Mouse (Mus musculus) T-helper 1 cell (primary cell): ENCODE results near the gene Clstn2.

Source experiments
- in situ Hi-C: fragments of 300-600 bp; cut with MboI, MseI; formaldehyde crosslinking; loops from one replicate; pipeline ENCODE4 v1.15.1; 2025; ENCODE audit warnings: high pct_unique_total_duplicates

Gene Clstn2

DNA sequence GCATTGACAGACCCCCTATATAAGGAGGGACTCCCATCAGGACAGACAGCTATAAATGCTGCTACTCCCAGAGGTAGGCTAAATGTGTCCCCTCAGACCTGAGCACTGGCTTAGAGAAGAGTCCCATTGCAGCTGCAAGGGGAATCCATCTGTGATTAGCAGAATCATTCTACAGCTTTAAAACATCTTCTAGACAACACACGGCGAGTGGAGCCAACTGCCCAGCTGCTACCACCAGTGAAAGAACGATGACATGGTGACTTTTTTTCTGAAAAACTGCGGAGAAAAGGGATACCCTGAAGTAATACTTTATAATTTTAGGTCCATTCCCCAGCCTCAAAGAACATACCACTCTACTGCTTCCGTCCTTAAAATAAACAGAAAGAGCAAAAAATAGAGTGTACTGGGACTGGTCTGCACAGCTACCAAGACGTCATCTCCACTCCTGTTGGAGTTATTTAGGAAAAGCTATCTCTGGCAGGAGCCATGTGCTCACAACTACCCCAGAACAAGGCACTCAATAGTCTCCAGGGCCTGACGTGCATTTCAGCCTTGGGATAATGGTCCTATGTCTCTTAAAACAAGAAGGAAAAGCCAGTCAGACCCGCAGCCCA, 79.1 kb downstream of the Clstn2 start:
- in situ Hi-C loops, result loop anchor here (25.0 kb wide), 1 partner anchor 1733 kb away; no protein-coding TSS in a partner anchor

DNA sequence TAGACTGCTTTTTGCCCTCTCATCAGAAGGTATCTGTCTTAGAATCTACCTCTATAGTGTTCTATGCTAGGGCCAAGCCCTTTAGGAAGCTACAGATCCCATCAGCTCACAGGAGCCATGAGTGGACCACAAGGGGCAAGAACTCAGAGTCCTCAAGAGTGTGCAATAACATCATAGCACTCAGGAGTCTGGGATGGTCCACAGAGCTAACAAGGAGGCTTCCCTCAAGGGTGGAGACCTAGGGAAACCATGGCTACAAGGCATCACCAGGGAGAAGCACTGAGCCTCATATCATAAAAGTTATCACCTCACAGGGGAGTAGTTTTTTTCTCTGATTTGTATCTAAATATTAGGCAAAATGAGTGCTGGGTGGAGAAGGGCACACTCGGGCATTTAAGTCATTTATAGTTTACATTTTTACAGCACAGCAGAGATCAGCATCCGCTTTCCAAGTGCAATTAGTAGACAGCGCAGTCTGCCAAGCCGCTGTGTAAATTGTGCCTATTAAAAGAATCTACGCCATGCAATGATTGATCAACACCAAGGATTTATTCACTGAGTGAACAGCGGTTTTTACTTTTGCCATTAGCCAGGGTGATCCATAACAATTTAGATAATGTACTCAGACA, 82.5 kb downstream of the Clstn2 start:
- in situ Hi-C loops, result loop anchor here (25.0 kb wide), 1 partner anchor 1737 kb away; no protein-coding TSS in a partner anchor

DNA sequence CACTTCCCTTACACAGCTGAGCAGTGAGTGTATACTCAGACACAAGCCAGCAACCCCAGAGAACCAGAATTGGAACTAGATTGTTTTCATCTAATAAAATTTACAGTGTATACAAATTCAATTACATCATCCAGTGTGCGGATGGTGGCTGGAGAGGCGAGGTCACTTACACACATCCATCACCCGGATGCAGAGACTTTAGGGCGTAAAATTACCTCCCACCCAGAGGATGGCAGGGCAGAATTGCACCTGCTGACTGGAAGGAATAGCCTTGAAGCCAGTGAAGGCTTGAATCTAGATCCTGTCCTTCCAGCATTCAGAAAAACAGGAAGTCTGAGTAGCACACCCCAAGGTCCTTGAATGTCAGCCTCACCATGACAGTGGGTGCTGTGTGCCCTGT, 113.7 kb downstream of the Clstn2 start:
- in situ Hi-C loops, result no loop called here

DNA sequence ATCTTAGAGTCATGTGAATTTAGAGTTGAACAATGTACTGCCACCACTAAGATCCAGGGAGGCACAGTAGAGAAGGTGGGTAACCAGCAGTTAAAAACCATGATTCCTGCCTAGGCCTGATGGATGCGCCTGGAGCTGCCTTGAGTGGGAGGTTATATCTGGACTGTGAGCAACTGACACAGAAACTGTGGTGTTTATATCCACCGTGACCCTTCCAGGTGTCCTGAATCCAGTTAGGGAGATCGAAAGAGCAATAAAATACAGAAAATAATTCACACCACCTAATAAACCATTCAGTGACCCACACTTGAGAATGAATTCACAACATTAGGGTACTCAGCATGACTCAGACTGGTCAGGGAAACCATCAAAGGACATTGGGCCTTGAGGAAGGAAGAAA, 141.6 kb downstream of the Clstn2 start:
- in situ Hi-C loops, result no loop called here

DNA sequence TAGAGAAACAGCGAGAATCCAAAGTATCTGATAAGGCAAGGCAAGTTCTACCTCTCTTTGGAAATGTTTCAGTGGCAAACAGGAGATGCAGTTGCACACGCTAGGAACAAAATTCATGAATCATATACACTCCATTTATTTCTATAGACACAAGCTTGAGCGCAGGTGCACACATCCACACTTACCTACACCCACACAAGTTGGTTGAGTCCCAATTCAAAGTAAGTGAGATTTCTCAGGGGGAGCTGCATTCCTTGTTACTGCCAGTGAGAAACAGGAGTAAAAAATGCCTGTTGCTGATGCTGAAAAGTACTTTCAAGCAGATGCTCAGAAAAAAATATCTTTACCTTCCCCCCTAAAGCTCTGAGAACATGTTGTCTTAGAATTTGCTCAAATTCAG, 149.6 kb downstream of the Clstn2 start:
- in situ Hi-C loops, result no loop called here

DNA sequence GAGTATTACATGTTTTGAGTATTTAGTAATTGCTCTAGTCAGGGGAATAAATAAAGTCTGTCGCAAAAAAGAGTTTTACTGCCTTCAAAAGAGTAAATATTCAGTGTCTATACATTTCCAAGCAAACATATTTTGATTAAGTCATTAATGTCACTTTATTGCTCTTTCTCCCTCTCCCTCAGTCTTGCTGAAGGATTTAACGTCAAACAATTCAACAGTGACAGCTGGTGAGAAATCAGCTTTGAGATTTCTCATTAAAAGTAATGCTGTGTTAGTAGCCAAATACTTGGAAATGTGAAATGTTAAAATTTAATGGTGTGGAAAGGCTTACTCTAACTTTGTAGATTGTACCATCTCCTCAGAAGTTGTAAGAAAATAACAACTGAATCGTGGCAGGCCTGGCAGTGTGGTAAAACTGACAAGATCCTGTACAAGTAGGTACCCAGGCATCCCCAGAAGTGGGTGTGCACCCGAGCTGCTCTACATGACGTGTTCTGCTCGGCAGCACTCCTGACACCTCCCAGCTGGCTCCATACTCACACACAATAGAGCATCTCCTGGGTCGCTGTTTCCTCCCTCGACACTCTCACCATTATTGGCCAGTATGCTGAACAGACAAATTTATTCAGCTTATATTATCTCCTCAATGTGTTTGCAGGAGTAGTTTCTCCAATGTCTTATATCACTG, 165.8 kb downstream of the Clstn2 start:
- in situ Hi-C loops, result no loop called here

DNA sequence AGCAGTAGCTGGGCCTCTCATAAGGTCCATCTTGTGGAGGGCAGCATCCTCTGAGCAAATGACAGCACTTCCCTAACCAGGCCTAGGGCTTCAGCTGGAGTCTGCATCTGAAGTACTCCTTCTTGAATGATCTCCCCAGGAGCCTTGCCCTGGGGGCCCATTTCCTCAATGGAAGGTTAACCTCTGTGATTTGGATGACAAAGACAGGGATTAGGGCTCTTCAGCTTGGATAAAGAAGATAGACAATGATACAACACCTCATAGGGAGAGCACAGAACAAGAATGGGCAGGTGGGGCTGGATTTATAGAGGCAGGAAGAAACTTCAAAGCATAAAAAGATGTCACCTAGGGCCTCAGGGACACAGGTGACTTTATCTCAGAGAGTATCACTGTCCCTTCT, 180.1 kb downstream of the Clstn2 start:
- in situ Hi-C loops, result no loop called here

DNA sequence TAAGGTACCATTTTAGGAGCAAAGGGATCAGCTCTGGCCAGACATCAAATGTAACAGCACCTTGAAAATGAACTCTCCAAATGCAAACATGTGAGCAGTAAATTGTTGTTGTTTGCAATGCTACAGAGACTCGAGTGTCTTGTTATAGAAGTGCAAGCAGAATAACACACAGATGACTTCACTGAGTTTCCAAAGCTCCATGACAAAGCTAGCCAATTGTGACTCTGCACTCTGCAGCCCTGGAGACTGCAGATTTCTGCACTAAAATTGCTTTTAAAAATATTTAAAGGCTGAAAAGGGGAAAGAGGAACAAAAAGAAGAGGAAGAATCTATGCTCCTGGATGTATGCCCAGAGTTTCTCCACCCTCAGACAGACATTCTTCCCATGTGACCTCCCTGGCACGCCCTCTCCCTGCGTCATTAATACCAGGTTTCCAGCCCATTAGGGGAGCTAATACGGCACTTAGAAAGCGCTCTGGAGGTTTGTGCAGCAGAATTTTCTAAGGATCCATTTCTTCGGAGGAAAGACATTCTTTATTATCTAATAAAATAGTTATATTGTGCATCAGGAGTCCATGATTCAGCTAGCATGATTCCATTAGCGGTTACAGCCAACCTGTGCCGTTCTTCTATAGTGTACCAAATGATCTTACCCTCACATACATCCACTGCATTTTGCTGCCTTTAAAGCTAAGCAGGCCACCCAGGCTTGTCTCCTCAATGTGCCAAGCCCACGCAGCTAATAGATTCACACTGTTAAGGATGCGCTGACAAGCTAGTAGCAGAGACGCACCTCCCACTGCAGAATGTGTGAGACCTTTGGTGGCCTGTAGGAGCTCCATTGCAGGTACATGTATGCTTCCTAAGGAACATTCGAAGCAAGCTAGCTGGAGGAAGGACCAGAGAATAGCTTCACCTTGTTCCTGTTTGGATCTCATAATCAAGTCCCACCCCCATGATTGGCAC, 184.8 kb downstream of the Clstn2 start:
- in situ Hi-C loops, result no loop called here

DNA sequence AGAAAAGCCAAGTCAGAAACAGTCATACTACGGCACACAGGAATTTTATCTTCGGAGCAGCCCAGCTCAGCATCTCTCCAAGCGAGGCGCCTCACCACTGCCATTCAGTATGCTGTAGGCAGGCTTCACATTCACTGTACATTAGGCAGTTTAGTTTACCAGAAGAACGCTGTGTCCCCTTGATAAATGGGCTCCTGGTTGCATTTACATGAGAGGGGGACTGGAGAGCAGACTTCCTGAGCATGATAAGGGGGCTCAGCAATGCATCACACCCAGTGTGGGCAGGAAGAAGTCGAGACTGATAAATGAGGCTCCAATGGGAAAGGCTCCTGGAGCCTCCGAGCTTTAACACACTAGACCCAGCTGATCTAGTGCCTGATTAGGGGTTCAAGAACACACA, 190.9 kb downstream of the Clstn2 start:
- in situ Hi-C loops, result no loop called here

DNA sequence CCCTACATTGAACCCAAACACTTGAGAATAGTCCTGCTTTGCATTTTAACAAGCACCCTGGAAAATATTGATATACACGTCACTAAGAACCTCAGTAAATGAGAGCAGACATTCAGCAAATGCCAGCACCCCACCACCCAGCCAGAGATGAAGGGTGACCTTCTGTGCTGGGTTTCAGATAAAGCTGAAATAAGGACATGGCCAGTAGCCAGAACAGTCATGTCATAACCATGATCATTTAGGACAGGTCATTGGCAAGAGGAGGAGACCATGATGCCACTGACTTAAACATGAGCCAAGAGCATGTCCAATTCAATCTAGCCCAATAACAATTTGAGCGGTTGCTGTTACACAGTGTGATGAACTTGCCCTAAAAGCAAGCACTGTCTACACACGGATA, 201.8 kb downstream of the Clstn2 start:
- in situ Hi-C loops, result no loop called here

DNA sequence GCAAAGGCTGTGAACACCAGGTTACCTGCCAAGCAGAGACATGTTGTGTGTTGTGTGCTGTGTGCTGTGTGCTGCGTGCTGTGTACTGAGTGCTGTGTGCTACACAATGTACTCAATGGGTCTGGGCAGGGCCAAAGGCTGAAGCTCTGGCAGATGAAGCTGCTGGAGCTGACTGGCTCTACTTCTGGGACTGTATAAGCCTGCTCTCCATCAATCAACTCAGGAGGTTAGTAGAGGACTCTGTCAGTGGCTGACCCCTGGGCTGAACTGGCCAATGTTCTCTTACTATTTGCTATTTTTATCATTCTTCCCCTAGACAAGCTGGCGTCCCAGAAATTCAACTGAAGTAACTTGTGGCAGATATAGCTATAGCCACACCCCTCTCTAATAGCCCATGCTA, 203.1 kb downstream of the Clstn2 start:
- in situ Hi-C loops, result no loop called here

DNA sequence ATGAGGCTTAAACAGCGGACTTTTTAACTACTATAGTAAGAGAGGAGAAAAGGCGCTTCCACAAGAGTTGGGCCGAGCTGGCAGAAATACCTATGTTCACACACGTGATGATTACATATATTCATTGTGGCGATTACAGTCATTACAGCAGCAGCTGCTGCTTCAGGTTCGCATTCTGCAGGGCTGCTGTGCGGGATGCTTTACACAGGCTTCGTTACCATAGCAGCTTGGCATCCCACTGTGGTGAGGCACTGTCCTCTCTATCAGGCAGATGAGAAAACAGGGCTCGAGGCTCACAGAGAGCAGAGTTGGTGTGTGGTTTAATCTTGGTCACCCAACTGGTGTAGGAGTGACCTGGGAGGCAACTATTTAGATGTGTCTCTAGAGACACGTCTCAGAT, 205.3 kb downstream of the Clstn2 start:
- in situ Hi-C loops, result no loop called here

DNA sequence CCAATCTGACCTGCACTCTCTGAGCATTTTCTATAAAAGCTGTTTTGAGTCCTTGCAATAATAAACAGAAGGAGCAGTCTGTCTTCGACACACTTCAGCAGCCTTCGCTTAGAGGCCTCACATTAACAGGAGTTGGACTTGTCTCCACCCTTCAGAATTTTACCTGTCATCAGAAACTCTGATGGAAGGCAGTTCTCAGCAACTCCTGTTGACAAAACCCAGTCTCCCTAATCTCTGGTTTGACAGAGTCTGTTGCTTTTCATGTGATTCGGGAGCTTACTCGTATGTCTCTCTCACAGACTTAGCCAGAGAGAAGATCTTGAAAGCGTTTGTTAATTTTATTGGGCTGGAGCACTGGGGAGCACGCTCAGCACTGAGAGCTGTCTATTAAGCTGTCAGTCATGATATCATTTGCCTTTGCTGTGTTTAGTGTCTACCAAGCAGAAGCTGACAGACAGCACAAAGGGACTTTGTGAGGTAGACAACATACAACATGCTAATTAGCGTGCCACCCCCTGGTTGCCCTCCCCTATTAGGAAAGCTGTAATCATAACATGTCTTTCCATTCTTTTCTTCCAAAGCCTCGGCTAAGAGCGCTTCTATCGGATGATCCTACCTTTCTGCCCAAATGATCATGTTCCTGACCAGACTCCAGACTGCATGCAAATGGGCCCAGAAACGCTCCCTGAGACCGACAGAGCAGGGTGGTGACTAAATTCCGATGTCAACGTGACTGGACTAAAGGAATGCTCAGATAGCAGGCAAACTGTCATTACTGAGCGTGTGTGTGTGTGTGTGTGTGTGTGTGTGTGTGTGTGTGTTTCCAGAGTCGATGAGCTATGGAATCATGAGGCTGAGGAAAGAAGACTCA, 206.7 kb downstream of the Clstn2 start:
- in situ Hi-C loops, result no loop called here

DNA sequence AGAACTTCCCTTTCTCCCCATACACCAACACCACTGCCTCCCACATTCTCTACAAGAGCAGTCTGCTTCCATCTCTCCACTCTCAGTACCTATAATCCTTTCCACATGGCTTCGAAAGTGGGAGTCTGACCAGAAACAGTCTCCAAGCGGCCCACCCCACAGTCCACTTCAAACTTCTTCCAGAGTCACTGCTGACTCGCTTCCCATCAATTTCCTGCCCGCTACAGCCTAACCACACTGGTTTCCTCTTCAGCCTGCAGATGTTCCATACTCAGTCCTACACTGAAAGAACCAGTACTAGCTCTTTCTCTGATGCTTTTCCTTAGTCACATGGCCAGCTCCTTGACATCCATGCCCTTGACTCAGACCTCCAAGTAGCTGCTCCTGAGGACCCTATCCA, 215.9 kb downstream of the Clstn2 start:
- in situ Hi-C loops, result no loop called here

DNA sequence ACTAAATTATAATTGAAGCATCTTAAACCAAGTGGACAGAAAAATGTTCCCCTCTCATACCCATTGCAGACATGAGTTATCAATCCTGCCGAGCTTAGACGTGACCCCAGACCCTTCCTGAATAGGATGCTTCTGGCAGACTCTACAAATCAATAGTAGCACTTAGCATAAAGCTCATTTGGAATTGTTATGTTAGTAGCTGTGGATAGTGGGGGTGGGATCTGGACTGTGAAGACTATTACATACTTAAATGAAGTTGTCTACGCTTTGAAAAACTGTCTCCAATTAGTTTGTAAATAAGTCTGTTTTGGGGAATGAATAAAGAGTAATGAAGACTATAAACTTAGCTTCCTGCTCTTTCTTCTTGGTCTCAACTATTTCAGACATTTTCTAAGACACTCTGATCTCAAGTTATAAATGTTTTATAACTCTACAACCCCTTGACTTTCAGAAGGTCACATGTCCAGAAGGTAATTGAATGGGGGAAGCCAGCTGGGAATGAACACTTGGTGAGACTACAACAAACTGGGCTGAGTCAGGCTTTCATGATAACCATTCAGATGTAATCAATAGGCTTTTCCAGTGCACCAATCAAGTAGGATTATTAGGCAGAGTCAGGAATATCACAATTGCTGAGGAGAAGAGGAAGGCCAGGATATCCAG, 216.7 kb downstream of the Clstn2 start:
- in situ Hi-C loops, result no loop called here

DNA sequence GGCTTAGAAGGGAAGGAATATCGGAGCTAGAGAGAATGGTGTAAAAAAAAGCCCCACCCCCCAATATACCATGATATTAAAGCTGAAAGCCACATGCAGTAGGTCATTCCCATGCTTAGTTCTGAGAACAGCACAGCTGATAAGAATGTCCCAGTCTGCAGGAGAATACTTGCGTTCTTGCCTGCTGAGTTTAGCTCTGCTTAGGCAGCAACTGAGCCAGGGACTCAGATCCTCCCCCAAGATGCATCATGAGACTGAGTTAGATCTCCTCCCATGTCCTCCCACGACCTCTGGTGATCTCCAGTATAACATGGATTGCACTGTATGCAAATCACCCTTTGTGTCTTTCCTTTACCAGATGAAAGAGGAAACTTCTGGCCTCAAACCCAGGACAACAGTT, 219.8 kb downstream of the Clstn2 start:
- in situ Hi-C loops, result no loop called here

DNA sequence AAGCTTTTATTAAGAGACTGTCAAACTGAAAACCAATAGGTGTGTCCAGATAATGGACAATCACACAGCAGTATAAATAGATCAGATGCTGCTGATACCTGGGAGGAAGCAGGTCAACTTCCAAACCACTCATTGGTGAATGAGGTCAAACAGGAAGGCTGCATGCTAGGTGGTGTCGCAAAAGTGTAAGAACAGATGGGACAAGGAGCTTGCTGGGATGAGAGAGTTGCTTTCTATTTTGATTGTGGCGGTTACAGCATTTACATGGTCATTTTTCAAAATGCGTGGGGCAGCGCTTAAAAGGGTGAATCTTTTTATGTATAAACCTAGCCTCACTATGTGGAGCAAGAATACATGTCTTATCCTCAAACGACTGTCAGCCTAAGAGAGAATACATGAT, 225.9 kb downstream of the Clstn2 start:
- in situ Hi-C loops, result no loop called here

DNA sequence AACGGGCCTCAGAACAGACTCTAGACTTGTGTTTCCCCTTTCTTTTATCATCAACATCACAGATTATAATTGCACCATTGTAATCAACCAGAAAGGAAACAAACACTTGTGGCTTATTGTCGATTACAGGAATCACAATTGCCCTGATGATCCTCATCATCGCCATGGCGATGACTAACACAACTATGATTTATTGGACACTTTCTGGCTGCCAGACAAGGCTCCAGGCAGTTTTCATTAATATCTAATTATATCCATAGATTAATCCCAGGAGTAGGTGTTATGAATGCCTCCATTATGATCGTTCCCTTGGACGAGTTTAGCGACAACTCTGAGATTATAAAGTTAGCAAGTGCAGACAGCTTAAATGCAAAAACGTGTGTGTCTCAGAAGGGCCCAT, 239.3 kb downstream of the Clstn2 start:
- in situ Hi-C loops, result no loop called here

DNA sequence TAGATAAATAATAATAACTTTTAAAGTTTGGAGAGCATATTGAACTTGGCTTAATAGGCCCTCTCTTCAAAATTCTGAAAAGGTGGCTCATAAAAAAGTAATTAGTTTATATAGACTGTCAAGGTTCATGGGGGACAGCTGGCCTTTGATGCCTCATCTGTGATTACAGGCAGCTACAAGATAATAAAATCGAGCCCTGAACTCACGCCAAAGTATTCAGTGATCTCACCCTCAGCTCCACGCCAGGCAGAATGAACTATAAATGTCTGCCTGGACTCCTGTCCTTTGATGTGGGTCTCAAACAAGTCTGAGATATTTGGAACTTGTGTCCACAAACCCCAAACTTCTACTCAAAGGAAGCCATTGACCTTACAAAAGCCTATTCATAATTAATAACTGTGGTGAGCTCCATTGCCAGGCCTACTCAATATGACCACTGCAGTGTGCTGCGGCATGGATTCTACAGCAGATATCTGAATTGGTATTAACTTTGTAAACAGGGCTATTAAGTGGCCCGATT, 244.8 kb downstream of the Clstn2 start:
- in situ Hi-C loops, result no loop called here

DNA sequence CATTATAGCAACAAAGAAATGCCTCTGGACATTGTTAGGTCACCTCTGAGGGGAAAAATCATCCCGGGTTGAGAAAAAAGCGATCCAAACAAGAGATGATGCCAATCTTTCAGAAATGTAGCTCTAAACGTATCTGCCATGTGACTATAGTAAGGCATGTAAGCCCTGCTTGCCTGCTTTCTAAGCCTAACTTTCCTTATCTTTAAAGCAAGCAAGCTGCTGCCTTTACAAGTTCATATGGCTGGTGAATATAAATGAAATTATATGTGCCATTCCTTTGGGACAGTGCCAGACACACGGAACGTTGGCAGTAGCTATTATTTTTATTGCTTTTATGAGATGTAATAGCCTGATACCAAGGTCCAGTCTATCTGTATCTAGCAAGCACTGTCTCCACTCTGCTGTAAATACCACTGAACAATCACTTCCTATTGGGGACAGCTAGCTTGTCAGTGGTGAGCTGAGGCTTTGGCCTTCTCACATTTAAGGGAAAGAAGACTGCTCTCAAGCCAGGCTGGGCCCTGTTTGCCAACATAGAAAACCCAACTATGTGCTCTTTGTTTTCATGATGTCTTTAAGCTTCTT, 252.9 kb downstream of the Clstn2 start:
- in situ Hi-C loops, result no loop called here
